Mouse (Mus musculus): ENCODE measurements at regions not wholly inside any gene's neighbourhood (a gene's known extent, or its start where the extent isn't known, plus 50 kb on each side); places are given as distances from the start of the nearest gene placed in this dataset.

GRCm38 (mm10) chr1:55890511-55891151 is 484.9 kb downstream of the Plcl1 start:
- DNase-seq (ENCODE audit: low spot score): peak; percentile 11

GRCm38 (mm10) chr1:55891894-55892293 is 486.2 kb downstream of the Plcl1 start:
- DNase-seq (ENCODE audit: low spot score): no peak

- DNase-seq (ENCODE audit: low spot score): no peak
Observed at GRCm38 (mm10) chr1:55897572-55897971, 491.9 kb downstream of the Plcl1 start.

GRCm38 (mm10) chr1:55898031-55898430 is 492.3 kb downstream of the Plcl1 start:
- DNase-seq (ENCODE audit: low spot score): no peak

- DNase-seq (ENCODE audit: low spot score): no peak
Observed at GRCm38 (mm10) chr1:55900033-55900432, 494.3 kb downstream of the Plcl1 start.

GRCm38 (mm10) chr1:55903177-55903576 is 497.5 kb downstream of the Plcl1 start:
- DNase-seq (ENCODE audit: low spot score): no peak

- no peak for DNase-seq (ENCODE audit: low spot score)
Observed at GRCm38 (mm10) chr1:55904571-55904970, 498.9 kb downstream of the Plcl1 start.

- no peak for DNase-seq (ENCODE audit: low spot score)
Observed at GRCm38 (mm10) chr1:55905232-55905631, 499.5 kb downstream of the Plcl1 start.

GRCm38 (mm10) chr1:55910024-55910423 is 504.3 kb downstream of the Plcl1 start:
- no peak for DNase-seq (ENCODE audit: low spot score)

- no peak for DNase-seq (ENCODE audit: low spot score)
Observed at GRCm38 (mm10) chr1:55914284-55914683, 508.6 kb downstream of the Plcl1 start.

- no peak for DNase-seq (ENCODE audit: low spot score)
Observed at GRCm38 (mm10) chr1:55915940-55916339, 510.2 kb downstream of the Plcl1 start.

GRCm38 (mm10) chr1:55919516-55919915 is 513.8 kb downstream of the Plcl1 start:
- no peak for DNase-seq (ENCODE audit: low spot score)

GRCm38 (mm10) chr1:55946786-55947549 is 541.2 kb downstream of the Plcl1 start:
- no peak for DNase-seq (ENCODE audit: low spot score)

GRCm38 (mm10) chr1:55947618-55948283 is 542.0 kb downstream of the Plcl1 start:
- DNase-seq (ENCODE audit: low spot score): no peak

- DNase-seq (ENCODE audit: low spot score): no peak
Observed at GRCm38 (mm10) chr1:55949606-55950005, 543.9 kb downstream of the Plcl1 start.

- DNase-seq (ENCODE audit: low spot score): no peak
Observed at GRCm38 (mm10) chr1:55957804-55958445, 552.2 kb downstream of the Plcl1 start.

- DNase-seq (ENCODE audit: low spot score): peak; percentile 53
Observed at GRCm38 (mm10) chr1:55960291-55960690, 554.6 kb downstream of the Plcl1 start.

GRCm38 (mm10) chr1:55963867-55964266 is 558.1 kb downstream of the Plcl1 start:
- no peak for DNase-seq (ENCODE audit: low spot score)

- no peak for DNase-seq (ENCODE audit: low spot score)
Observed at GRCm38 (mm10) chr1:55966273-55966672, 560.6 kb downstream of the Plcl1 start.

GRCm38 (mm10) chr1:55967869-55968268 is 562.1 kb downstream of the Plcl1 start:
- no peak for DNase-seq (ENCODE audit: low spot score)

- DNase-seq (ENCODE audit: low spot score): no peak
Observed at GRCm38 (mm10) chr1:55977796-55978195, 572.1 kb downstream of the Plcl1 start.

GRCm38 (mm10) chr1:55983522-55984066 is 577.9 kb downstream of the Plcl1 start:
- DNase-seq (ENCODE audit: low spot score): no peak

All from urinary bladder, postnatal 14 days (tissue).